Mouse (Mus musculus) testis, postnatal 14 days (tissue): ENCODE measurements around the gene Pdlim7.

Source experiments
- DNase-seq: peaks from one replicate; pipeline ENCODE4 v3.0.0; 2021; ENCODE audit warnings: low spot score

The Pdlim7 gene

GRCm38 (mm10) chr13:55519606-55520005, 6.1 kb upstream of the Pdlim7 start:
- no peak for DNase-seq

- DNase-seq = peak; percentile 79
These were observed 3.5 kb upstream of the Pdlim7 start for GRCm38 (mm10) chr13:55516955-55517354.

- DNase-seq = no peak
These were observed 352 bp upstream of the Pdlim7 start for GRCm38 (mm10) chr13:55513828-55514227.

GRCm38 (mm10) chr13:55512379-55513031, 971 bp downstream of the Pdlim7 start:
- DNase-seq = no peak

- no peak for DNase-seq
These were observed 2.0 kb downstream of the Pdlim7 start for GRCm38 (mm10) chr13:55511492-55511861.

GRCm38 (mm10) chr13:55510668-55511491, 2.6 kb downstream of the Pdlim7 start:
- DNase-seq = peak; percentile 55

- no peak for DNase-seq
These were observed 3.2 kb downstream of the Pdlim7 start for GRCm38 (mm10) chr13:55510332-55510667.

GRCm38 (mm10) chr13:55508531-55508930, 4.9 kb downstream of the Pdlim7 start:
- DNase-seq = no peak

GRCm38 (mm10) chr13:55507877-55508276, 5.6 kb downstream of the Pdlim7 start:
- no peak for DNase-seq

- no peak for DNase-seq
These were observed 6.8 kb downstream of the Pdlim7 start for GRCm38 (mm10) chr13:55506697-55507096.

GRCm38 (mm10) chr13:55505810-55506209, 7.7 kb downstream of the Pdlim7 start:
- DNase-seq = no peak

- DNase-seq = no peak
These were observed 9.1 kb downstream of the Pdlim7 start for GRCm38 (mm10) chr13:55504390-55504789.

GRCm38 (mm10) chr13:55502405-55502804, 11.1 kb downstream of the Pdlim7 start:
- DNase-seq = no peak

- DNase-seq = no peak
These were observed 12.9 kb downstream of the Pdlim7 start for GRCm38 (mm10) chr13:55500575-55500974.

GRCm38 (mm10) chr13:55498906-55499305, 14.6 kb downstream of the Pdlim7 start:
- DNase-seq = no peak

GRCm38 (mm10) chr13:55496661-55497060, 16.8 kb downstream of the Pdlim7 start:
- no peak for DNase-seq

- DNase-seq = no peak
These were observed 17.8 kb downstream of the Pdlim7 start for GRCm38 (mm10) chr13:55495702-55496101.

- DNase-seq = no peak
These were observed 18.4 kb downstream of the Pdlim7 start for GRCm38 (mm10) chr13:55494883-55495621.

GRCm38 (mm10) chr13:55494257-55494656, 19.2 kb downstream of the Pdlim7 start:
- DNase-seq = no peak

- DNase-seq = no peak
These were observed 25.6 kb downstream of the Pdlim7 start, which contains the start of gene Dbn1 for GRCm38 (mm10) chr13:55487578-55488498. Dbn1 (minus strand) TSS chr13:55488111.

GRCm38 (mm10) chr13:55486916-55487577, 26.4 kb downstream of the Pdlim7 start:
- DNase-seq = no peak
